Mouse (Mus musculus) brain, embryonic 14.5 days (tissue): ENCODE measurements around the gene Casp12. TPM values are rescaled to one million over a fixed set of nuclear protein-coding genes. Genes with fewer than 3 reads are reported as not detected.

ENCODE experiments used
- DNase-seq: peaks from one replicate; pipeline ENCODE4 v3.0.0-alpha.2; 2011; ENCODE audit warnings: low read depth
- CTCF ChIP-seq: fragments of 200-500 bp; IDR thresholded peaks from 2 replicates; pipeline ENCODE4 v1.5.1; 2012; ENCODE audit warnings: inconsistent platforms, mild to moderate bottlenecking, moderate library complexity, borderline replicate concordance; ENCODE audit not compliant: insufficient read depth, insufficient read length; ENCODE audit errors: extremely low read depth
- POLR2A ChIP-seq: fragments of 200-500 bp; IDR thresholded peaks from 2 replicates; pipeline ENCODE4 v1.6.1; 2012; ENCODE audit warnings: mild to moderate bottlenecking, inconsistent platforms, borderline replicate concordance; ENCODE audit not compliant: poor library complexity, insufficient read depth, insufficient read length, severe bottlenecking; ENCODE audit errors: extremely low read depth
- polyA plus RNA-seq: library from polyadenylated mRNA; depleted of rRNA; stranded (reverse); fragments of >200 nt; gene quantifications from 2 replicates; pipeline ENCODE4 v1.2.3, GENCODE M21; 2012; rRNA removed

Casp12 gene
- polyA plus RNA-seq = 0.09 and 0.31 TPM in 2 replicates

GRCm38 (mm10) chr9:5345291-5345898 is at the start of gene Casp12:
Casp12 (plus strand) TSS chr9:5345430.
- DNase-seq = no peak
- no peak for TF ChIP-seq POLR2A

- no peak for DNase-seq
- TF ChIP-seq CTCF (no peak), POLR2A (no peak)
Observed at GRCm38 (mm10) chr9:5296354-5297237, 48.6 kb upstream of the Casp12 start.

- DNase-seq = peak; percentile 6
Observed at GRCm38 (mm10) chr9:5298329-5299131, 46.7 kb upstream of the Casp12 start, which contains the start of gene Casp1. Casp1 (plus strand) TSS chr9:5298517.

GRCm38 (mm10) chr9:5299132-5299381 is 46.2 kb upstream of the Casp12 start:
- TF ChIP-seq CTCF = no peak
- TF ChIP-seq POLR2A = no peak
- no peak for DNase-seq

More at GRCm38 (mm10) chr9:5298329-5299131, 46.7 kb upstream of the Casp12 start, which contains the start of gene Casp1:
- TF ChIP-seq POLR2A (no peak), CTCF (no peak)

GRCm38 (mm10) chr9:5308561-5308960 is 36.7 kb upstream of the Casp12 start, which contains the start of gene Casp4:
Casp4 (plus strand) TSS chr9:5308828.
- DNase-seq = no peak
- TF ChIP-seq POLR2A = no peak
- no peak for TF ChIP-seq CTCF

GRCm38 (mm10) chr9:5310112-5310511 is 35.1 kb upstream of the Casp12 start:
- TF ChIP-seq POLR2A = no peak
- no peak for TF ChIP-seq CTCF
- DNase-seq = no peak

GRCm38 (mm10) chr9:5311435-5311834 is 33.8 kb upstream of the Casp12 start:
- DNase-seq = no peak
- TF ChIP-seq CTCF (no peak), POLR2A (no peak)

GRCm38 (mm10) chr9:5328204-5328603 is 17.0 kb upstream of the Casp12 start:
- TF ChIP-seq CTCF (no peak), POLR2A (no peak)
- DNase-seq = no peak

GRCm38 (mm10) chr9:5332441-5332840 is 12.8 kb upstream of the Casp12 start:
- DNase-seq = no peak
- TF ChIP-seq POLR2A (no peak), CTCF (no peak)

- DNase-seq = no peak
- TF ChIP-seq POLR2A (no peak), CTCF (no peak)
Observed at GRCm38 (mm10) chr9:5333422-5333821, 11.8 kb upstream of the Casp12 start.

- TF ChIP-seq POLR2A = no peak
- no peak for TF ChIP-seq CTCF
- no peak for DNase-seq
Observed at GRCm38 (mm10) chr9:5343092-5343491, 2.1 kb upstream of the Casp12 start.
